Mouse (Mus musculus): Measurements from ENCODE around the gene Phf1. TPM values are rescaled to one million over a fixed set of nuclear protein-coding genes. Genes with fewer than 3 reads are reported as not detected.
"Not testable (repeated sequence)": the region's sequence is repeated elsewhere in the genome, so short reads cannot be mapped to it uniquely, and the experiment has no call there.

Phf1 gene
- total and polyA plus RNA-seq, 2 experiments from 2014 or later, result 32.8 to 53.5 TPM

DNA sequence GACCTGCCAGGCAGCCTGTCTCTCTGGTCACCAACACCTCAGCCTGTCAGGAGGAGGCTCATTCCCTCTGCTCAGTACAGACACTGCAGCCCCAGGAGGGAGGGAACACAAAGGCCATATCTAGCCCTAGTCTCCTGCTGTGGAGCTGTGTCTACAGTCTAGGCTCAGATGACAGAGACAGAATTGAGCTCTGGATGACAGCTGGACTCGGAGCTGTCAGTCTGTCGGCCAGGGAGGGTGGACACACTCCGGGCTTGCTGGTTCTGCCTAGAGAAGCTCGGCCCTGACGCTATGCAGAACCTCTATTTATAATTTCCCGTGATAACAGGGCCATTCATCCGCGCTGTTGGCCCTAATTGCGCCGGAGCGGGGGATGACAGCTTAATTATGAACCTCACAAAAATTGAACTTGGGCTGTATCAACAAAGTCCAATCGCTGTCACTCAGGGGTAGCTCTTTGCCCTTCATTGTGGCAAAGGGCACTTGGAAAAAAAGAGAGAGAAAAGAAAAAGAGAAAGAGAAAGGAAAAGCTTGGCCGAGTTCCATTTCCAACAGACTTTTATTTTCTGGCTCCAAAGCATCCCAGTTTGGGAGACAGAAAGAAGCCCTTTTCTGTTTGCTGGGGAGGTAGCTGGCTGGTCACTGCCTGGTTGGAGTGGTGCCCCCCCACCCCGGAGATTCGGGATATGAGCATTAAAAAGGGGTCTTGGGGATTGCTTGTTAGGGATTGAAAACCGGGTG lies 40.0 kb upstream of the Phf1 start:
- Histone ChIP-seq H3K4me3 (ENCODE audit: low read depth, low read length) (no peak overlapping the region), H3K4me1 (ENCODE audit: insufficient read depth, low read length) (no peaks in the 10 kb centered on the region; the same call in 1 of the 2 replicates), H3K4me2 (ENCODE audit: low read depth, low read length, poor library complexity, severe bottlenecking) (no peak overlapping the region), H3K27ac (ENCODE audit: low read depth, low read length) (no peak overlapping the region), H3K36me3 (ENCODE audit: insufficient read depth, low read length) (no peaks in the 10 kb centered on the region), H3K9ac (replicated peaks; ENCODE audit: low read length, poor library complexity, severe bottlenecking) (no peak overlapping the region), H3K27me3 (ENCODE audit: insufficient read depth, low read length) (no peaks in the 10 kb centered on the region), H3K9me3 (ENCODE audit: low read length) (no peaks in the 10 kb centered on the region)
- 38% methylated on average over 16 of the region's 16 CpGs for WGBS
- TF ChIP-seq CTCF (IDR thresholded peaks at IDR 0.05), result no peak
- ATAC-seq (ENCODE audit: low FRiP score), result no peak
- DNase-seq (ENCODE audit: low spot score), result no peak

DNA sequence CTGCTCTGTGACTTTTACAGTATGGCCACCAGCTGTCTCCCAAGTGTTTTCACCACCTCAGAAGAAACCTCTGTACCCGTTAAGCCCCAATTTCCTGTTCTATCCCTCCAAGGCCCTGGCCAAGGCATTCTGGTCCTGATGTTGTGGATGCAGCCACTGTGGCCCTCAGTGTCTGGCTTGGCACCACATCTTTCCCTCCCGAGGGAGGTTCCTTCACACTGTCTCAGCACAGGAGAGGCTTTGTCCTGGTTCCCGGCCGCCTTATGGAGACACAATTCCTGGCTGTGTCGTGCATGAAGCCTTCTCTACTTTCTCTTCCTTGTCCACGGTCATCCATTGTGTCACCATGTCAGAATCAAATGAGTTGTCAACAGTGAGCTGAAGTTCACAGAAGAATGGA lies 39.4 kb upstream of the Phf1 start:
- H3K36me3 ChIP-seq (ENCODE audit: insufficient read depth, low read length), result no peaks in the 10 kb centered on the region
- no peak overlapping the region for H3K27ac ChIP-seq (ENCODE audit: low read depth, low read length)
- no peak overlapping the region for H3K9ac ChIP-seq (replicated peaks; ENCODE audit: low read length, poor library complexity, severe bottlenecking)
- ATAC-seq (ENCODE audit: low FRiP score), result no peak
- H3K4me1 ChIP-seq (ENCODE audit: insufficient read depth, low read length), result no peaks in the 10 kb centered on the region; the same call in 1 of the 2 replicates
- no peak for DNase-seq (ENCODE audit: low spot score)
- no peaks in the 10 kb centered on the region for H3K27me3 ChIP-seq (ENCODE audit: insufficient read depth, low read length)
- H3K4me2 ChIP-seq (ENCODE audit: low read depth, low read length, poor library complexity, severe bottlenecking), result no peak overlapping the region
- H3K9me3 ChIP-seq (ENCODE audit: low read length), result no peaks in the 10 kb centered on the region
- WGBS, result 49% methylated on average over 6 of the region's 6 CpGs
- TF ChIP-seq CTCF (IDR thresholded peaks at IDR 0.05), result no peak
- no peak overlapping the region for H3K4me3 ChIP-seq (ENCODE audit: low read depth, low read length)

DNA sequence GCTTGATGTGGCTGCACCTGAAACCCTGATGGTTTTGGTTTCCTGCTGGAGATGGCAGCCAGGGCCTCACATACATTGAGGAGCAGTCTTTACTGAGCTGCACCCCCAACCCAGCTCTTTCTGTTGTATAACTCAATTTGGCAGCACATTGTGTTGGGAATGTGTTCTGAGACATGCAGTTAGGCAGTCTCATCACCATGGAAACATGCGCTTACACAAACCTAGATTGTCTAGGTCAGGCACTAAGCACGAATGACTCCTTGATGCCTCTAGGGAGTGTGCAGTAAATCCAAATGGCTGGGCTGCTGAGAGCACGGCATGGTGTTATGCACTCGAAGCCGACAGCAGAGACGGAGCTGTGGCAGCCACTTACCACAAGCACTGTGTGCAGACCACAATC lies 38.5 kb upstream of the Phf1 start:
- Histone ChIP-seq H3K27ac (ENCODE audit: low read depth, low read length) (no peak overlapping the region), H3K9me3 (ENCODE audit: low read length) (no peaks in the 10 kb centered on the region), H3K4me2 (ENCODE audit: low read depth, low read length, poor library complexity, severe bottlenecking) (no peak overlapping the region), H3K9ac (replicated peaks; ENCODE audit: low read length, poor library complexity, severe bottlenecking) (no peak overlapping the region), H3K36me3 (ENCODE audit: insufficient read depth, low read length) (no peaks in the 10 kb centered on the region), H3K27me3 (ENCODE audit: insufficient read depth, low read length) (no peaks in the 10 kb centered on the region), H3K4me1 (ENCODE audit: insufficient read depth, low read length) (no peaks in the 10 kb centered on the region; the same call in 1 of the 2 replicates), H3K4me3 (ENCODE audit: low read depth, low read length) (no peak overlapping the region)
- DNase-seq (ENCODE audit: low spot score) (peak; percentile 43), ATAC-seq (ENCODE audit: low FRiP score) (no peak)
- WGBS, result 71% methylated on average over 6 of the region's 6 CpGs
- TF ChIP-seq CTCF (IDR thresholded peaks at IDR 0.05), result no peak

DNA sequence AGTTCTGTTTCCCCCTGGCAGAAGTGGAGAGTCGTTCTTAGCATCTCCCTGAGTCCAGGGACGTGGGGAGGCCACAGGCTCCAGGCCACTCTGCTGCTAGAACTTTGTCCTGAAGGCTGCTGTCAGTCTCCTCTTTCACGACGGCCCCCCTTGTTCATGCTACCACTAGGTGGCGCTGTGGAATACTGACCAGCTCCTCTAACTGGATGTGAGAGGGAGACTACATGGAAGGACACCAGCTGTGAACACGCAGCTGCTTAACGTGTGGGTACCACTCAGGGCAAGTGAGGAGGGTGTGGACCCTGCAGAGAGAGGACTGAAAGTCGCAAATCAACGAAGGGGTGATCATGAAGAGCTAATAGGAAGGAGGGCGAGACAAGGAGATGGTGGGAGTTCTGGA lies 37.3 kb upstream of the Phf1 start:
- WGBS, result 13% methylated on average over 10 of the region's 10 CpGs
- no peak overlapping the region for H3K9ac ChIP-seq (replicated peaks; ENCODE audit: low read length, poor library complexity, severe bottlenecking)
- DNase-seq (ENCODE audit: low spot score), result peak; percentile 63
- no peak for ATAC-seq (ENCODE audit: low FRiP score)
- H3K4me1 ChIP-seq (ENCODE audit: insufficient read depth, low read length), result no peaks in the 10 kb centered on the region; the same call in 1 of the 2 replicates
- no peak overlapping the region for H3K4me2 ChIP-seq (ENCODE audit: low read depth, low read length, poor library complexity, severe bottlenecking)
- H3K4me3 ChIP-seq (ENCODE audit: low read depth, low read length), result no peak overlapping the region
- H3K27me3 ChIP-seq (ENCODE audit: insufficient read depth, low read length), result no peaks in the 10 kb centered on the region
- H3K27ac ChIP-seq (ENCODE audit: low read depth, low read length), result no peak overlapping the region
- no peaks in the 10 kb centered on the region for H3K9me3 ChIP-seq (ENCODE audit: low read length)
- TF ChIP-seq CTCF (IDR thresholded peaks at IDR 0.05), result peak; percentile 83
- H3K36me3 ChIP-seq (ENCODE audit: insufficient read depth, low read length), result no peaks in the 10 kb centered on the region

DNA sequence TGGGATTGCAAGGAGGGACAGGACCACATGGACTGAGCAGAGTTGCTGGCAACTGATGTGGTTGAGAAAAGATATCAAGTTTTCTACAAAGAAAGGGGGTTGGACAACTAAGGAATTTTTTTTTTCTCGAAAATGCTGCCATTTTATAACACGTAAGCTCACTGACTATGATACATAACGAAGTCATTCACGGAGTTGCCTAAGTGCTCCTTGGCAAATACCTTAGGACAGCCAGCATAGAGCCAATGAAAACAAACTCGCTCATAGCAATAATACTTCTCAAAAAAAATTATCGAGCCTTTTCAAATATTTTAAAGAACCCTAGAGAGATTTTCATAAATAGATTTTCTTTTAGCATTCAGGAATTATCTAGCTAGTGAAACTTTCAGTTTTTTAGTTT lies 31.9 kb upstream of the Phf1 start:
- ATAC-seq (ENCODE audit: low FRiP score), result no peak
- WGBS, result 77% methylated on average over 6 of the region's 6 CpGs
- no peak for TF ChIP-seq CTCF (IDR thresholded peaks at IDR 0.05)
- Histone ChIP-seq H3K9me3 (ENCODE audit: low read length) (no peaks in the 10 kb centered on the region), H3K27ac (ENCODE audit: low read depth, low read length) (no peak overlapping the region), H3K4me3 (ENCODE audit: low read depth, low read length) (no peak overlapping the region), H3K9ac (replicated peaks; ENCODE audit: low read length, poor library complexity, severe bottlenecking) (no peak overlapping the region), H3K27me3 (ENCODE audit: insufficient read depth, low read length) (no peaks in the 10 kb centered on the region), H3K4me2 (ENCODE audit: low read depth, low read length, poor library complexity, severe bottlenecking) (no peak overlapping the region), H3K36me3 (ENCODE audit: insufficient read depth, low read length) (no peaks in the 10 kb centered on the region), H3K4me1 (ENCODE audit: insufficient read depth, low read length) (no peaks in the 10 kb centered on the region)
- DNase-seq (ENCODE audit: low spot score), result no peak

DNA sequence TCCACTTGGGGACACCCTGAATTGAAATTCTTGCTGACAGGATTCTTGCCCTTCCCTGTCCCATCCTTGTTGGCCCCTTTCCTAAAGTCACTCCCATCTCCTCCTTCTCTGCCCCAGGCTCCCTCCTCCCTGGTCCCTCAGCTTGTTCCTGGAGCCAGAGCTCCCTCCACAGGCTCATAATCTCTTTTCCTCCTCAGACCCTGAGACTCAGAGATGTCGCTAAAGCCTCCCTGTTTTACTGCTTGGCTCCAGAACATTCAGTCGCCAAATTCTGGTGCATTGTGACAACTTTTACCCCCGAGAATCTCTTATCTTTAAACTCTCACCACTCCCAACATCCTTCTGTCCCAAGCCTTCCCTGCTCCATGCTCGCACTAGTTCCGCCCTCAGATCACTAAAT lies 28.5 kb upstream of the Phf1 start:
- Histone ChIP-seq H3K36me3 (ENCODE audit: insufficient read depth, low read length) (no peaks in the 10 kb centered on the region), H3K9ac (replicated peaks; ENCODE audit: low read length, poor library complexity, severe bottlenecking) (no peak overlapping the region), H3K4me2 (ENCODE audit: low read depth, low read length, poor library complexity, severe bottlenecking) (no peak overlapping the region), H3K27ac (ENCODE audit: low read depth, low read length) (no peak overlapping the region), H3K4me3 (ENCODE audit: low read depth, low read length) (no peak overlapping the region), H3K27me3 (ENCODE audit: insufficient read depth, low read length) (no peaks in the 10 kb centered on the region), H3K9me3 (ENCODE audit: low read length) (no peaks in the 10 kb centered on the region), H3K4me1 (ENCODE audit: insufficient read depth, low read length) (no peaks in the 10 kb centered on the region)
- DNase-seq (ENCODE audit: low spot score), result no peak
- 57% methylated on average over 5 of the region's 5 CpGs for WGBS
- no peak; the same call in 1 of the 2 replicates for TF ChIP-seq CTCF (IDR thresholded peaks at IDR 0.05)
- no peak for ATAC-seq (ENCODE audit: low FRiP score)

DNA sequence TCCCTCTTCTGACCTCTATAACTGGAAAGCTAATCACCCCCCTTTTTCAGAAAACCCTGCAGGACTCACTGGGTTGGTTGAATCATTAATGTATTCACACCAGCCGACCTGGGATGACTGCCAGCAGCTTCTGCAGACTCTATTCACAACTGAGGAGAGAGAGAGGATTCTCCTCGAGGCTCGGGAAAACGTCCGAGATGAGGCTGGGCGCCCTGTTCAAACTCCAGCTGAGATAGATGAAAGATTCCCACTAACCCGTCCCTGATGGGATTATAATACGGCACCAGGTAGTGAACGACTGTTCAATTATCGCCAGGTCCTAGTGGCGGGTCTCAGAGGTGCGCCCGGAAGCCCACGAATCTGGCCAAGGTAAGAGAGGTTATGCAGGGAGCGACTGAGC lies 25.3 kb upstream of the Phf1 start:
- ATAC-seq (ENCODE audit: low FRiP score); H3K4me2 ChIP-seq (ENCODE audit: low read depth, low read length, poor library complexity, severe bottlenecking); H3K9ac ChIP-seq (replicated peaks; ENCODE audit: low read length, poor library complexity, severe bottlenecking); H3K27ac ChIP-seq (ENCODE audit: low read depth, low read length); H3K36me3 ChIP-seq (ENCODE audit: insufficient read depth, low read length); H3K9me3 ChIP-seq (ENCODE audit: low read length); H3K27me3 ChIP-seq (ENCODE audit: insufficient read depth, low read length); H3K4me1 ChIP-seq (ENCODE audit: insufficient read depth, low read length); DNase-seq (ENCODE audit: low spot score); H3K4me3 ChIP-seq (ENCODE audit: low read depth, low read length): not testable (repeated sequence)
- WGBS, result 66% methylated on average over 14 of the region's 15 CpGs
